Mouse (Mus musculus) myocyte (in vitro differentiated cells): ENCODE data around the gene Ppp1r37. TPM values are rescaled to one million over a fixed set of nuclear protein-coding genes. Genes with fewer than 3 reads are reported as not detected.

ENCODE experiments used
- H3K27me3 ChIP-seq: one replicate; pipeline ENCODE4 v1.6.1; 2011; ENCODE audit not compliant: control insufficient read depth, insufficient read depth, insufficient read length
- H3K36me3 ChIP-seq: one replicate; pipeline ENCODE4 v1.6.1; 2011; ENCODE audit not compliant: control insufficient read depth, insufficient read depth
- H3K4me2 ChIP-seq: one replicate; pipeline ENCODE4 v1.6.1; 2011; ENCODE audit warnings: low read depth, control low read depth
- H3K4me3 ChIP-seq: one replicate; pipeline ENCODE4 v1.5.1; 2011; ENCODE audit warnings: mild to moderate bottlenecking, control low read depth, moderate library complexity
- H3K79me2 ChIP-seq: one replicate; pipeline ENCODE4 v1.6.1; 2011; ENCODE audit not compliant: control insufficient read depth, insufficient read depth
- H3ac ChIP-seq: one replicate; pipeline ENCODE4 v1.6.1; 2011; ENCODE audit not compliant: control insufficient read depth, insufficient read length
- CEBPB ChIP-seq: IDR thresholded peaks from 2 replicates; pipeline ENCODE4 v1.6.1; 2011; ENCODE audit warnings: mild to moderate bottlenecking, moderate library complexity; ENCODE audit not compliant: poor library complexity, insufficient read depth, severe bottlenecking
- E2F4 ChIP-seq: IDR thresholded peaks from one replicate; pipeline ENCODE4 v1.6.1; 2011; ENCODE audit warnings: mild to moderate bottlenecking, control low read depth, moderate library complexity; ENCODE audit not compliant: insufficient read depth
- MAX ChIP-seq: IDR thresholded peaks from one replicate; pipeline ENCODE4 v1.6.1; 2011; ENCODE audit warnings: low read depth, mild to moderate bottlenecking, control low read depth
- MYOD1 ChIP-seq, 3 experiments: IDR thresholded peaks; one replicate each; pipeline ENCODE4 v1.6.1; 2011; ENCODE audit warnings: control low read depth in 2 of 3, low read depth in 2 of 3, mild to moderate bottlenecking in 2 of 3, moderate library complexity in 1 of 3; ENCODE audit not compliant: insufficient read length in 2 of 3, control insufficient read depth in 1 of 3
- MYOG ChIP-seq, 3 experiments: IDR thresholded peaks; one replicate each; pipeline ENCODE4 v1.6.1; 2011; ENCODE audit warnings: control low read depth in 2 of 3, low read depth in 2 of 3, mild to moderate bottlenecking in 2 of 3; ENCODE audit not compliant: insufficient read length in 2 of 3, control insufficient read depth in 1 of 3, insufficient read depth in 1 of 3
- POLR2A ChIP-seq: IDR thresholded peaks from one replicate; pipeline ENCODE4 v1.6.1; 2011; ENCODE audit warnings: low read depth, mild to moderate bottlenecking, control low read depth, moderate library complexity; ENCODE audit not compliant: insufficient read length
- POLR2AphosphoS2 ChIP-seq: IDR thresholded peaks from one replicate; pipeline ENCODE4 v1.6.1; 2011; ENCODE audit warnings: low read depth, control low read depth; ENCODE audit not compliant: insufficient read length
- REST ChIP-seq: IDR thresholded peaks from one replicate; pipeline ENCODE4 v1.6.1; 2011; ENCODE audit warnings: mild to moderate bottlenecking, control low read depth, moderate library complexity; ENCODE audit not compliant: insufficient read depth, insufficient read length
- SRF ChIP-seq: IDR thresholded peaks from one replicate; pipeline ENCODE4 v1.6.1; 2011; ENCODE audit warnings: low read depth; ENCODE audit not compliant: control insufficient read depth, insufficient read length
- TCF12 ChIP-seq: IDR thresholded peaks from one replicate; pipeline ENCODE4 v1.6.1; 2011; ENCODE audit warnings: mild to moderate bottlenecking, control low read depth; ENCODE audit not compliant: poor library complexity, insufficient read depth, severe bottlenecking
- TCF3 ChIP-seq: IDR thresholded peaks from one replicate; pipeline ENCODE4 v1.6.1; 2011; ENCODE audit warnings: low read depth, control low read depth; ENCODE audit not compliant: insufficient read length
- USF1 ChIP-seq: IDR thresholded peaks from one replicate; pipeline ENCODE4 v1.6.1; 2011; ENCODE audit warnings: low read depth, mild to moderate bottlenecking, control low read depth, moderate library complexity
- polyA plus RNA-seq: library from polyadenylated mRNA; unstranded; fragments of >200 nt; fragmentation: generic; extraction: Trizol; gene quantifications from one replicate; pipeline ENCODE4 v1.2.1, GENCODE M21; 2012; ENCODE audit warnings: missing spikeins

Ppp1r37 gene
- polyA plus RNA-seq, 1 experiment: 48.4 TPM

GRCm38 (mm10) chr7:19578436-19578835 lies 15.6 kb upstream of the Ppp1r37 start:
- no peaks in the 10 kb centered on the region for H3K27me3 ChIP-seq
- peak overlapping the region; percentile 30 for H3K4me3 ChIP-seq
- no peak overlapping the region for H3ac ChIP-seq
- H3K36me3 ChIP-seq: no peaks in the 10 kb centered on the region
- no peak for TF ChIP-seq MYOG (IDR thresholded peaks at IDR 0.05; ENCODE audit: control insufficient read depth in 1 of 3, insufficient read depth in 1 of 3, insufficient read length in 2 of 3, low read depth in 2 of 3)
- TF ChIP-seq TCF12: no peak
- TF ChIP-seq CEBPB: no peak
- peak overlapping the region; percentile 93 for H3K4me2 ChIP-seq
- H3K79me2 ChIP-seq: no peaks in the 10 kb centered on the region

GRCm38 (mm10) chr7:19577877-19578414 lies 15.1 kb upstream of the Ppp1r37 start:
- H3K4me2 ChIP-seq: peak overlapping the region; percentile 93
- H3K36me3 ChIP-seq: no peaks in the 10 kb centered on the region
- no peaks in the 10 kb centered on the region for H3K27me3 ChIP-seq
- peaks cover under 1% of the 10 kb centered on the region for H3K79me2 ChIP-seq
- H3K4me3 ChIP-seq: peak overlapping the region; percentile 30
- H3ac ChIP-seq: peak overlapping the region; percentile 8
- peak; percentile 23 for TF ChIP-seq POLR2A
- TF ChIP-seq POLR2AphosphoS2: no peak

- Histone ChIP-seq H3K36me3 (no peaks in the 10 kb centered on the region), H3K79me2 (peaks cover 7% of the 10 kb centered on the region), H3K4me3 (peak within 1 kb of the TSS; percentile 30), H3ac (peak within 1 kb of the TSS; percentile 8), H3K27me3 (no peaks in the 10 kb centered on the region), H3K4me2 (peak within 1 kb of the TSS; percentile 93)
- TF ChIP-seq REST (no peak), TCF3 (no peak), USF1 (no peak), TCF12 (no peak), SRF (no peak), CEBPB (no peak)
Observed at GRCm38 (mm10) chr7:19577141-19577852, 14.4 kb upstream of the Ppp1r37 start, which contains the start of the genes Zfp296 and Gemin7. Gene Zfp296, plus strand, starts transcription at chr7:19577287. Gene Gemin7, minus strand, starts transcription at chr7:19577595.

- Histone ChIP-seq H3K4me2 (no peak overlapping the region), H3K27me3 (no peaks in the 10 kb centered on the region)
Observed at GRCm38 (mm10) chr7:19575559-19575958, 12.7 kb upstream of the Ppp1r37 start.

DNA sequence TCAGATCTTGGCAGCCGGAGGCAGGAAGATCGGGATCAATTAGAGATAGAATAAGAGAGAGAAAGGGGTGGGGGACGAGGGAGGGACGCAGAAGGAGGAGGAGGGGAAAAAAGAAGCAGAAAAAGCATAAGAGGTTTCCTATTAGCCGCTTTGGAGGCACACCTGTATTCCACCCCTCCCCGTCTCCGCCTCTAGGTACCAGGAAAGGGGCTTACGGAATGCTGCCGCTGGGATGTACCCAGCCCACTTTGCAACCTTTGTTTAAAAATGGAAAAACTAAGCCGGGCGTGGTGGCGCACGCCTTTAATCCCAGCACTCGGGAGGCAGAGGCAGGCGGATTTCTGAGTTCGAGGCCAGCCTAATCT lies 10.9 kb upstream of the Ppp1r37 start:
- H3K4me3 ChIP-seq: peak overlapping the region; percentile 82

More at GRCm38 (mm10) chr7:19575559-19575958, 12.7 kb upstream of the Ppp1r37 start:
- Histone ChIP-seq H3ac (no peak overlapping the region), H3K79me2 (peaks cover 22% of the 10 kb centered on the region), H3K4me3 (no peak overlapping the region), H3K36me3 (no peaks in the 10 kb centered on the region)
- no peak for TF ChIP-seq MAX
- TF ChIP-seq E2F4: no peak
- no peak for TF ChIP-seq POLR2AphosphoS2
- TF ChIP-seq MYOG (IDR thresholded peaks at IDR 0.05; ENCODE audit: control insufficient read depth in 1 of 3, insufficient read depth in 1 of 3, insufficient read length in 2 of 3, low read depth in 2 of 3): no peak
- no peak for TF ChIP-seq CEBPB
- TF ChIP-seq SRF: no peak
- TF ChIP-seq USF1: no peak
- TF ChIP-seq POLR2A: no peak
- TF ChIP-seq TCF3: no peak
- TF ChIP-seq MYOD1 (IDR thresholded peaks at IDR 0.05; ENCODE audit: control insufficient read depth in 1 of 3, insufficient read length in 2 of 3, low read depth in 2 of 3): no peak
- no peak for TF ChIP-seq REST
- no peak for TF ChIP-seq TCF12

More for the DNA sequence above, 10.9 kb upstream of the Ppp1r37 start:
- H3ac ChIP-seq: peak overlapping the region; percentile 91
- H3K4me2 ChIP-seq: peak overlapping the region; percentile 86
- H3K27me3 ChIP-seq: no peaks in the 10 kb centered on the region
- TF ChIP-seq SRF (no peak), TCF3 (no peak), REST (no peak), POLR2AphosphoS2 (no peak), MYOG (IDR thresholded peaks at IDR 0.05; ENCODE audit: control insufficient read depth in 1 of 3, insufficient read depth in 1 of 3, insufficient read length in 2 of 3, low read depth in 2 of 3) (no peak), USF1 (no peak), E2F4 (no peak), CEBPB (no peak), POLR2A (no peak), MAX (no peak)
- peaks cover 8% of the 10 kb centered on the region for H3K36me3 ChIP-seq
- H3K79me2 ChIP-seq: peaks cover 39% of the 10 kb centered on the region
